10 mouse cellular contexts compared by ENCODE assay signal in genomic region chr10:81140005-81140404, GRCm38 (mm10). TPM values are rescaled to one million over a fixed set of nuclear protein-coding genes. Genes with fewer than 3 reads are reported as not detected.
DNase-seq lines count a peak whose midpoint lies in the region; ATAC-seq and TF ChIP-seq lines count a peak whose summit lies in the region.
"Had no signal": no experiment of that assay in that cellular context is flagged by ENCODE, and none has a peak within 500 bp of the region (broad histone marks: within the 10 kb centered on the region; RNA-seq: fewer than 3 reads in every experiment).

No protein-coding gene starts in this region.

- peaks cover 60% of the 10 kb centered on the region for H3K79me3 ChIP-seq in C2C12 (ENCODE audit: low read depth)

- peak; percentile 47 for DNase-seq in gastrocnemius, adult 2 months
- DNase-seq in gastrocnemius, postnatal 14 days, result no peak
- no peak for DNase-seq in embryonic facial prominence, embryonic 10.5 days (ENCODE audit: low spot score)
- DNase-seq in limb, embryonic 11.5 days (ENCODE audit: low spot score), result no peak
- no peak for DNase-seq in frontal cortex, postnatal 10 days (ENCODE audit: low spot score in 2 of 2)
- DNase-seq in retina, embryonic 14.5 days (ENCODE audit: low spot score), result no peak
- no peak for DNase-seq in embryo, embryonic 11 days

- H3K36me3 ChIP-seq in C2C12 (ENCODE audit: control insufficient read depth, insufficient read depth), result peaks cover 20% of the 10 kb centered on the region
- H3K36me3 ChIP-seq in embryonic facial prominence, embryonic 10.5 days (replicated peaks), result peaks cover 57% of the 10 kb centered on the region
- H3K36me3 ChIP-seq in limb, embryonic 11.5 days (ENCODE audit: control insufficient read depth, insufficient read depth, low read length), result peaks cover 14% of the 10 kb centered on the region

- intact Hi-C loops in gastrocnemius, adult 2 months (cut with DNase I), result loop anchor here (2.0 kb wide), 1 partner anchor 27 kb away; the partner anchor contains the start of gene Pias4
- intact Hi-C loops in gastrocnemius, postnatal 14 days (cut with DNase I; ENCODE audit: low total_unique reads), result no loop called here

- H3K9ac ChIP-seq in limb, embryonic 11.5 days (ENCODE audit: low read length), result no peak overlapping the region

- H3K27me3 ChIP-seq in C2C12 (ENCODE audit: control insufficient read depth, insufficient read depth, insufficient read length), result no peaks in the 10 kb centered on the region
- H3K27me3 ChIP-seq in embryonic facial prominence, embryonic 10.5 days (replicated peaks; ENCODE audit: low read depth, poor library complexity, severe bottlenecking), result peaks cover 11% of the 10 kb centered on the region
- peaks cover 7% of the 10 kb centered on the region; the same call in 1 of the 2 replicates for H3K27me3 ChIP-seq in limb, embryonic 11.5 days (ENCODE audit: control insufficient read depth, insufficient read depth, low read length)

- peak overlapping the region; percentile 98 for H3K27ac ChIP-seq in gastrocnemius, adult 2 months
- H3K27ac ChIP-seq in embryonic facial prominence, embryonic 10.5 days (replicated peaks), result peak overlapping the region; percentile 98
- H3K27ac ChIP-seq in limb, embryonic 11.5 days (replicated peaks; ENCODE audit: low read depth, low read length), result no peak overlapping the region

- H3K9me3 ChIP-seq in embryonic facial prominence, embryonic 10.5 days, result no peaks in the 10 kb centered on the region
- no peaks in the 10 kb centered on the region for H3K9me3 ChIP-seq in limb, embryonic 11.5 days (ENCODE audit: control insufficient read depth, low read length)

- peak overlapping the region; percentile 40 for H3ac ChIP-seq in C2C12 (ENCODE audit: control insufficient read depth, insufficient read length, low read depth)

- no peak for ATAC-seq in limb, embryonic 11.5 days (ENCODE audit: insufficient number of reproducible peaks, low FRiP score, low TSS enrichment, low read depth)

- TF ChIP-seq CTCF in gastrocnemius, adult 2 months (IDR thresholded peaks at IDR 0.05), result no peak
- no peak for TF ChIP-seq CTCF in C2C12 (IDR thresholded peaks at IDR 0.05; ENCODE audit: control insufficient read depth, insufficient read depth, insufficient read length)

- peak overlapping the region; percentile 88 for H3K4me3 ChIP-seq in gastrocnemius, adult 2 months
- H3K4me3 ChIP-seq in C2C12 (ENCODE audit: insufficient read depth, poor library complexity, severe bottlenecking), result peak overlapping the region; percentile 11
- H3K4me3 ChIP-seq in embryonic facial prominence, embryonic 10.5 days, result peak overlapping the region; percentile 93
- no peak overlapping the region for H3K4me3 ChIP-seq in limb, embryonic 11.5 days (ENCODE audit: low read depth, low read length)

- H3K4me2 ChIP-seq in limb, embryonic 11.5 days (ENCODE audit: low read depth, severe bottlenecking), result peak overlapping the region; percentile 33; the same call in 1 of the 2 replicates

- H3K4me1 ChIP-seq in embryonic facial prominence, embryonic 10.5 days, result peaks cover 69% of the 10 kb centered on the region
- peaks cover 28% of the 10 kb centered on the region for H3K4me1 ChIP-seq in limb, embryonic 11.5 days (ENCODE audit: control insufficient read depth, insufficient read depth, low read length)

- WGBS in embryonic facial prominence, embryonic 10.5 days, result 56% methylated on average over 8 of the region's 8 CpGs
- 59% methylated on average over 8 of the region's 8 CpGs for WGBS in limb, embryonic 11.5 days

- H3K79me2 ChIP-seq in C2C12 (ENCODE audit: control insufficient read depth, insufficient read depth), result peaks cover 73% of the 10 kb centered on the region

TF ChIP-seq in C2C12, 6 proteins besides CTCF, POLR2A, EP300 and RAD21:
- no peak for TF ChIP-seq MYOG (IDR thresholded peaks at IDR 0.05; ENCODE audit: control insufficient read depth, extremely low read depth, insufficient read length)
- TF ChIP-seq MYOD1 (IDR thresholded peaks at IDR 0.05; ENCODE audit: control insufficient read depth, insufficient read length, low read depth), result no peak
- no peak for TF ChIP-seq USF1 (IDR thresholded peaks at IDR 0.05; ENCODE audit: low read depth)
- TF ChIP-seq FOSL1 (IDR thresholded peaks at IDR 0.05; ENCODE audit: insufficient read depth, low read length, poor library complexity, severe bottlenecking), result no peak
- TF ChIP-seq CEBPB (IDR thresholded peaks at IDR 0.05; ENCODE audit: low read depth), result no peak
- no peak for TF ChIP-seq MAX (IDR thresholded peaks at IDR 0.05)

RNA-seq across cellular contexts. Expression of gene Zbtb7a, which starts 5.0 kb away (rescaled TPM):
- total RNA-seq in gastrocnemius, adult 2 months (2021), result 10 to 100 TPM; 23.3 to 25.9 TPM
- total RNA-seq in gastrocnemius, postnatal 14 days (2021), result 10 to 100 TPM; 28.2 to 30.1 TPM
- polyA plus RNA-seq in C2C12 (2012; fragmentation: generic; extraction: Trizol), result 19.9 TPM
- polyA plus RNA-seq in embryonic facial prominence, embryonic 10.5 days (2016; fragmentation: Nextera tagmentation; extraction: Ambion mirVana), result 10.4 and 11.7 TPM in 2 replicates
- polyA plus RNA-seq in limb, embryonic 11.5 days (2014; fragmentation: Nextera tagmentation; extraction: Ambion mirVana), result 6.7 and 8.4 TPM in 2 replicates

RNA-seq across cellular contexts. Expression of gene Pias4, which starts 27.7 kb away (rescaled TPM):
- 10 to 100 TPM; 15.7 to 16.2 TPM for total RNA-seq in gastrocnemius, adult 2 months (2021)
- 10 to 100 TPM; 12.3 to 12.8 TPM for total RNA-seq in gastrocnemius, postnatal 14 days (2021)
- 31.6 TPM for polyA plus RNA-seq in C2C12 (2012; fragmentation: generic; extraction: Trizol)
- polyA plus RNA-seq in embryonic facial prominence, embryonic 10.5 days (2016; fragmentation: Nextera tagmentation; extraction: Ambion mirVana), result 62.2 and 66.3 TPM in 2 replicates
- polyA plus RNA-seq in limb, embryonic 11.5 days (2014; fragmentation: Nextera tagmentation; extraction: Ambion mirVana), result 53.3 and 56.9 TPM in 2 replicates

RNA-seq across cellular contexts. Expression of gene Map2k2, which starts 34.3 kb away (rescaled TPM):
- 100 to 1,000 TPM; 148 to 187 TPM for total RNA-seq in gastrocnemius, adult 2 months (2021)
- total RNA-seq in gastrocnemius, postnatal 14 days (2021), result 100 to 1,000 TPM; 163 to 171 TPM
- polyA plus RNA-seq in C2C12 (2012; fragmentation: generic; extraction: Trizol), result 92.2 TPM
- polyA plus RNA-seq in embryonic facial prominence, embryonic 10.5 days (2016; fragmentation: Nextera tagmentation; extraction: Ambion mirVana), result 222 and 225 TPM in 2 replicates
- polyA plus RNA-seq in limb, embryonic 11.5 days (2014; fragmentation: Nextera tagmentation; extraction: Ambion mirVana), result 230 and 239 TPM in 2 replicates

RNA-seq across cellular contexts. Expression of gene Eef2, which starts 36.4 kb away (rescaled TPM):
- total RNA-seq in gastrocnemius, adult 2 months (2021), result 1,000 to 10,000 TPM; 1,128 to 1,335 TPM
- 100 to 1,000 TPM; 892 to 898 TPM for total RNA-seq in gastrocnemius, postnatal 14 days (2021)
- 2,537 TPM for polyA plus RNA-seq in C2C12 (2012; fragmentation: generic; extraction: Trizol)
- polyA plus RNA-seq in embryonic facial prominence, embryonic 10.5 days (2016; fragmentation: Nextera tagmentation; extraction: Ambion mirVana), result 564 and 572 TPM in 2 replicates
- polyA plus RNA-seq in limb, embryonic 11.5 days (2014; fragmentation: Nextera tagmentation; extraction: Ambion mirVana), result 428 TPM in 2 replicates

RNA-seq across cellular contexts. Expression of gene Creb3l3, which starts 41.3 kb away (rescaled TPM):
- not detected for total RNA-seq in gastrocnemius, adult 2 months (2021)
- 1 to 10 TPM in 1 of 2 experiments, under 1 TPM in 1; 0.53 to 1.1 TPM for total RNA-seq in gastrocnemius, postnatal 14 days (2021)
- polyA plus RNA-seq in C2C12 (2012; fragmentation: generic; extraction: Trizol), result 0.06 TPM
- polyA plus RNA-seq in embryonic facial prominence, embryonic 10.5 days (2016; fragmentation: Nextera tagmentation; extraction: Ambion mirVana), result 0.60 TPM in 1 of 2 replicates, not detected in the other
- 0.27 and 0.28 TPM in 2 replicates for polyA plus RNA-seq in limb, embryonic 11.5 days (2014; fragmentation: Nextera tagmentation; extraction: Ambion mirVana)
- total RNA-seq: hematopoietic stem cell, adult 5-6 weeks; MEL had no signal
